Mouse (Mus musculus): Measurements from ENCODE around the gene Ffar1. TPM values are rescaled to one million over a fixed set of nuclear protein-coding genes. Genes with fewer than 3 reads are reported as not detected.

Ffar1 gene
- polyA plus RNA-seq (2011; ENCODE audit: insufficient read depth, insufficient read length, low replicate concordance, missing spikeins), result 2.1 and 4.9 TPM in 2 replicates

GRCm38 (mm10) chr7:30861464-30861863 is at the start of gene Ffar1:
TSS of gene Ffar1 (minus strand) at chr7:30861564.
- Histone ChIP-seq H3K4me1 (ENCODE audit: control insufficient read depth, insufficient read depth, low read length) (no peaks in the 10 kb centered on the region; the same call in 1 of the 2 replicates), H3K4me3 (replicated peaks; ENCODE audit: control insufficient read depth, low read depth, low read length) (no peak within 1 kb of the TSS), H3K27ac (ENCODE audit: control insufficient read depth, insufficient read depth, low read depth, low read length, poor library complexity) (no peak within 1 kb of the TSS)
- no peak for TF ChIP-seq POLR2A (IDR thresholded peaks at IDR 0.05; ENCODE audit: borderline replicate concordance, control insufficient read depth, low read depth, low read length)
- TF ChIP-seq CTCF (IDR thresholded peaks at IDR 0.05; ENCODE audit: control insufficient read depth, insufficient read depth, low read length), result no peak
- 81% methylated on average over 12 of the region's 12 CpGs for WGBS

DNA sequence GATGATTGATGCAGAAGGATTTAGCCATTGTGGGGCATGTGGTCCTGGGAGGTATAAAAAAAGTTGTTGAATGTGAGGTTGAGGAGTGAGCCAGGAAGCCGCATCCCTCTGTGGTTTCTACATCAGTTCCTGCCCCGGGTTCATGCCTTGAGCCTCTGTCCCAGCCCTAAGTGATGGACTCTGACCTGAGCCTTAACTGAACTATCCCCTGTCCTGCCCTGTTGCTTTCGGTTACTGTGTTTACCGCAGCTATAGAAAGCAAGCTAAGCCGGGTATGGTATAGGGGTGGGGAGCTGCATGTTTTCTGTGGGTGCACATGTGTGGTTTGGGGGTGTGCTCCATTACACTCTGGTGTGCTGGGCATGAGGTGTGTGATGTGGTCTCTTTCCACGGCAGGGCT is 48.4 kb upstream of the Ffar1 start:
- TF ChIP-seq CTCF (IDR thresholded peaks at IDR 0.05; ENCODE audit: control insufficient read depth, insufficient read depth, low read length) (no peak), POLR2A (IDR thresholded peaks at IDR 0.05; ENCODE audit: borderline replicate concordance, control insufficient read depth, low read depth, low read length) (no peak)
- no peak overlapping the region for H3K4me3 ChIP-seq (replicated peaks; ENCODE audit: control insufficient read depth, low read depth, low read length)
- H3K27ac ChIP-seq (ENCODE audit: control insufficient read depth, insufficient read depth, low read depth, low read length, poor library complexity), result no peak overlapping the region
- 21% methylated on average over 6 of the region's 6 CpGs for WGBS
- H3K4me1 ChIP-seq (ENCODE audit: control insufficient read depth, insufficient read depth, low read length), result no peaks in the 10 kb centered on the region; the same call in 1 of the 2 replicates

DNA sequence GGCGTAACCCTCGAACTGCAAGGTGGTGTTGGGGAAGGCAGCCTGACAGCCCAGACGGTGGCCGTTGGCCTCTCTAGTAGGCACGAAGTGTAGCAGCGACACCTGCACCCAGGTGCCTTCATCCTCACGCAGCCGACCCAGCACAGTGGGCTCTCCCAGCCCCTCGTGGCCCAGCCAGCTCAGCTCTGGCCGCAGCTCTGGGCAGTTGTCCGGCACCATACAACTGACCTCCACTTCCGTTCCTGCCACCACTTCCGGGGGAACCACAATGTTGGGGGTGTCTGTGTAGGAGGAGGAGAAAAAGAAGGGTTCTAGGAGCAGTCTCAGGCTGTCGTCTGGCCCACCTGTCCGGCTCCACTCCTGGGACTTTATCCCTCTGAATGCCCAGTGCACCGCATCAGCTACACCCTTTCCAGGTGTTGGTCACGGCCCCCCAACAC is 47.6 kb upstream of the Ffar1 start:
- TF ChIP-seq POLR2A (IDR thresholded peaks at IDR 0.05; ENCODE audit: borderline replicate concordance, control insufficient read depth, low read depth, low read length) (peak; percentile 42; the same call in 1 of the 2 replicates), CTCF (IDR thresholded peaks at IDR 0.05; ENCODE audit: control insufficient read depth, insufficient read depth, low read length) (no peak)
- 0 out of 2 replicates have a peak overlapping the region, but pooled peaks have one; percentile 21 for H3K27ac ChIP-seq (ENCODE audit: control insufficient read depth, insufficient read depth, low read depth, low read length, poor library complexity)
- 20% methylated on average over 16 of the region's 17 CpGs for WGBS
- no peaks in the 10 kb centered on the region; the same call in 1 of the 2 replicates for H3K4me1 ChIP-seq (ENCODE audit: control insufficient read depth, insufficient read depth, low read length)
- peak overlapping the region; percentile 57 for H3K4me3 ChIP-seq (replicated peaks; ENCODE audit: control insufficient read depth, low read depth, low read length)

DNA sequence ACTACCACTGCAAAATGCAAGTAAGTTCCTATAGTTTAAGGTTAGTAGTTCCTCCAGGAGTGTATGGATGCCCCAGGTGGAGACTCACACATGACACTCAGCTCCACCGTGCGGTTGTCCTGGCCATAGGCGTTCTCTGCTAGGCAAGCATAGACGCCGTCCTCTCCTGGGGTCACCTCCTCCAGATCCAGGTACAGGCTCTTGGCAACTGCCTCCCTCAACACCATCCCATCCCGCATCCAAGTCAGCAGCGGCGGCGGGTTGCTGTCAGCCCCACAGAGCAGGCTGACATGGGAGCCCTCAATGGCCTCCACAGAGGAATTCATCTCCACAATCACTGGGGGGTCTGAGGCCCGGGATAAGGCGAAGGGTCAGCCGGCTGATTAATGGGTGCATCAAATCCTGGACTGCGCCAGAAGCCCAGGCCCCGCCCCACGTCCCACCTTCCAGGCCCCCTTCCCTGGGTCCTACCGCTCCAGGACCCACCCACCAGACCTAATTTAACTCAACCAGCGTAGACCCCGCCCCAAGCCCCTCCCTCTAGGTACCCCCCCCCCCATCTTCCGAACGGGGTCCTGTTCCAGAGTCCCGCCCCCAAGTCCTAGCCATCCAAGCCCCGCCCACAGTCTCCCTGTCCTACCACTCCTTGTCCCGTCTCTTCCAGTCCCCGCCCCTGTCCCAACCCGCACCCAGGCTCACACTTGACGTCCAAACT is 47.1 kb upstream of the Ffar1 start:
- 10% methylated on average over 25 of the region's 26 CpGs for WGBS
- Histone ChIP-seq H3K27ac (ENCODE audit: control insufficient read depth, insufficient read depth, low read depth, low read length, poor library complexity) (no peak overlapping the region), H3K4me3 (replicated peaks; ENCODE audit: control insufficient read depth, low read depth, low read length) (peak overlapping the region; percentile 57), H3K4me1 (ENCODE audit: control insufficient read depth, insufficient read depth, low read length) (no peaks in the 10 kb centered on the region; the same call in 1 of the 2 replicates)
- no peak for TF ChIP-seq CTCF (IDR thresholded peaks at IDR 0.05; ENCODE audit: control insufficient read depth, insufficient read depth, low read length)
- TF ChIP-seq POLR2A (IDR thresholded peaks at IDR 0.05; ENCODE audit: borderline replicate concordance, control insufficient read depth, low read depth, low read length), result no peak

DNA sequence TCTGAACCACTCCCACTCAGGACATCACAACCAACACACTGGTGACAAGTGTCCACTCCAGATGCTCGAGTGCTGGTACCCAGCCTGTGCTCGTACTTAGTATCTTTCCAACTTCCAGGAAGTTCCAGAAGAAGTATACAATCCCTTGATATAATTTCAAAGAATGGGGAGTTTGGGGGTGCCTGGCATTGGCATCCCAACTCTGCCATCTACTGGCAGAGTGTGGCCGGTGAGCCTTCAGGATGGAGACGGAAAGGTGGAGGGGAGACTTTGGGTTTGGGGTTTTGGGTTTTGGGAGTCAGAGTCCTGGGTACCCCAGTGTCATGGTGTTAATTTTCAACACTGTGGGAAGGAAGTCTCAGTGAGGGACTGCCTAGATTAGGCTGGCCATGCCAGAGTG is 42.7 kb upstream of the Ffar1 start:
- H3K4me1 ChIP-seq (ENCODE audit: control insufficient read depth, insufficient read depth, low read length), result no peaks in the 10 kb centered on the region
- TF ChIP-seq CTCF (IDR thresholded peaks at IDR 0.05; ENCODE audit: control insufficient read depth, insufficient read depth, low read length) (peak; percentile 69), POLR2A (IDR thresholded peaks at IDR 0.05; ENCODE audit: borderline replicate concordance, control insufficient read depth, low read depth, low read length) (no peak)
- 18% methylated on average over 4 of the region's 4 CpGs for WGBS
- no peak overlapping the region for H3K27ac ChIP-seq (ENCODE audit: control insufficient read depth, insufficient read depth, low read depth, low read length, poor library complexity)
- no peak overlapping the region for H3K4me3 ChIP-seq (replicated peaks; ENCODE audit: control insufficient read depth, low read depth, low read length)

- TF ChIP-seq POLR2A (IDR thresholded peaks at IDR 0.05; ENCODE audit: borderline replicate concordance, control insufficient read depth, low read depth, low read length), result no peak
- no peak for TF ChIP-seq CTCF (IDR thresholded peaks at IDR 0.05; ENCODE audit: control insufficient read depth, insufficient read depth, low read length)
- Histone ChIP-seq H3K4me1 (ENCODE audit: control insufficient read depth, insufficient read depth, low read length) (peaks cover 3% of the 10 kb centered on the region; the same call in 1 of the 2 replicates), H3K27ac (ENCODE audit: control insufficient read depth, insufficient read depth, low read depth, low read length, poor library complexity) (peak overlapping the region; percentile 45), H3K4me3 (replicated peaks; ENCODE audit: control insufficient read depth, low read depth, low read length) (no peak overlapping the region)
- WGBS, result 38% methylated on average over 3 of the region's 3 CpGs
Observed at GRCm38 (mm10) chr7:30895217-30895616, 33.9 kb upstream of the Ffar1 start.

GRCm38 (mm10) chr7:30892515-30892914 is 31.2 kb upstream of the Ffar1 start:
- no peak for TF ChIP-seq POLR2A (IDR thresholded peaks at IDR 0.05; ENCODE audit: borderline replicate concordance, control insufficient read depth, low read depth, low read length)
- no peak for TF ChIP-seq CTCF (IDR thresholded peaks at IDR 0.05; ENCODE audit: control insufficient read depth, insufficient read depth, low read length)
- peaks cover 5% of the 10 kb centered on the region; the same call in 1 of the 2 replicates for H3K4me1 ChIP-seq (ENCODE audit: control insufficient read depth, insufficient read depth, low read length)
- no peak overlapping the region for H3K4me3 ChIP-seq (replicated peaks; ENCODE audit: control insufficient read depth, low read depth, low read length)
- WGBS, result 73% methylated on average over 3 of the region's 3 CpGs
- no peak overlapping the region for H3K27ac ChIP-seq (ENCODE audit: control insufficient read depth, insufficient read depth, low read depth, low read length, poor library complexity)

- no peak overlapping the region for H3K4me3 ChIP-seq (replicated peaks; ENCODE audit: control insufficient read depth, low read depth, low read length)
- no peak for TF ChIP-seq CTCF (IDR thresholded peaks at IDR 0.05; ENCODE audit: control insufficient read depth, insufficient read depth, low read length)
- no peak for TF ChIP-seq POLR2A (IDR thresholded peaks at IDR 0.05; ENCODE audit: borderline replicate concordance, control insufficient read depth, low read depth, low read length)
- 75% methylated on average over 9 of the region's 9 CpGs for WGBS
- peaks cover 6% of the 10 kb centered on the region; the same call in 1 of the 2 replicates for H3K4me1 ChIP-seq (ENCODE audit: control insufficient read depth, insufficient read depth, low read length)
- peak overlapping the region; percentile 63 for H3K27ac ChIP-seq (ENCODE audit: control insufficient read depth, insufficient read depth, low read depth, low read length, poor library complexity)
Observed at GRCm38 (mm10) chr7:30891746-30892145, 30.4 kb upstream of the Ffar1 start.
